In the genomic region with DNA sequence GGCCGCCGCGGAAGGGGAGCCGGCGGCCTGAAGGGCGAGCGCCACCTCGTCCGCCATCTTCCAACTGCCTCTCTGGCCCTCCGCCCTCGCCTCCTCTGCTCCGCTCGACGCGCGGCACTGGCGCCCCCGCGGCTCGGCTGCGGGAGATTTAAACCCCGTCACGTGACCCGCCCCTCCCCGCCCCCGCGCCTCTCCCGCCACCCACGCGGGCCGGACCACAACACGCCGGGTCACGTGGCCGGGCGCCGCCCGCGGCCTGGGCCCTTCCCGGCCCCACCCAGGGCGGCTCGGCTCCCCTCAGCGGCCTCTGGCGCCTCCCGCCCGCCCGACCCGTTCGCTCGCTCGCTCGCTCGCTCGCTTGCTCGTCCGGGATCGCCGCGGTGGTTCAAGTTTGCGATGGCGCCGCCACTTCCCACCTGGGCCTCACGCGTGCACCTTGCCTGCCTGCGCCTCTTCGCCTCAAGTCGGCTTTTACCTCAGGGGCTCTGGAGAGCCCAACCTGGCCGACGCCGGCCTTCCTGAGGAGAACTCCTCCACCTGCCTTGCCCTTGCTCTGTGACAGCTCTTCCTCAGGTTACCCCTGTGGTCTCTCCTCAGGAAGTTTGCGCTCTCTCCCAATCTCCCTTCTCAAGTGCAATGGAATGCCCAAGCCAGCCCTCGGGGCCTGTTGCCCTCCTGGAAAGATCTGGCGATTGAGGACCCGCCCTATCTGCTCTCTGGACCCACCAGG, we compare ENCODE assay signal across 8 mouse cellular contexts. TPM values are rescaled to one million over a fixed set of nuclear protein-coding genes. Genes with fewer than 3 reads are reported as not detected.
DNase-seq lines count a peak whose midpoint lies in the region; ATAC-seq and TF ChIP-seq lines count a peak whose summit lies in the region.

No protein-coding gene starts in this region.

- WGBS in forebrain, embryonic 11.5 days = under 1% methylated on average over 48 of the region's 74 CpGs
- under 1% methylated on average over 64 of the region's 74 CpGs for WGBS in heart, embryonic 16.5 days
- WGBS in liver, embryonic 14.5 days (ENCODE audit: insufficient replicate concordance) = 1% methylated on average over 62 of the region's 74 CpGs
- 1% methylated on average over 61 of the region's 74 CpGs for WGBS in stomach, embryonic 15.5 days

- peaks cover 29% of the 10 kb centered on the region for H3K36me3 ChIP-seq in E14TG2a.4 (ENCODE audit: insufficient read depth, low read length)
- no peaks in the 10 kb centered on the region for H3K36me3 ChIP-seq in forebrain, embryonic 11.5 days (ENCODE audit: control insufficient read depth, insufficient read depth, low read length)
- peaks cover 2% of the 10 kb centered on the region; the same call in 1 of the 2 replicates for H3K36me3 ChIP-seq in heart, embryonic 16.5 days (ENCODE audit: control insufficient read depth, insufficient read depth)
- H3K36me3 ChIP-seq in liver, embryonic 14.5 days (replicated peaks; ENCODE audit: control insufficient read depth, insufficient read depth, low read depth) = peaks cover 16% of the 10 kb centered on the region
- H3K36me3 ChIP-seq in stomach, embryonic 15.5 days = 0 out of 2 replicates have a peak, but pooled peaks cover 3% of the 10 kb centered on the region

- H3K4me2 ChIP-seq in forebrain, embryonic 11.5 days (ENCODE audit: low read depth, low read length, severe bottlenecking) = peak overlapping the region; percentile 75
- peak overlapping the region; percentile 92 for H3K4me2 ChIP-seq in heart, embryonic 16.5 days (ENCODE audit: low read depth, low read length)
- H3K4me2 ChIP-seq in liver, embryonic 14.5 days (ENCODE audit: low read depth) = peak overlapping the region; percentile 91
- H3K4me2 ChIP-seq in stomach, embryonic 15.5 days = peak overlapping the region; percentile 91

- no peak for TF ChIP-seq EP300 in liver, embryonic 14.5 days (IDR thresholded peaks at IDR 0.05; ENCODE audit: low read depth)

- H3K27ac ChIP-seq in forebrain, embryonic 11.5 days (ENCODE audit: low read depth, low read length) = peak overlapping the region; percentile 87
- peak overlapping the region; percentile 93 for H3K27ac ChIP-seq in heart, embryonic 16.5 days (ENCODE audit: low read length)
- H3K27ac ChIP-seq in liver, embryonic 14.5 days = peak overlapping the region; percentile 64
- H3K27ac ChIP-seq in stomach, embryonic 15.5 days = peak overlapping the region; percentile 92

- peak; percentile 78 for DNase-seq in c-Kit-positive CD71-positive TER-119-negative erythroid progenitor cells, embryonic 14.5 days (ENCODE audit: low read depth)
- DNase-seq in forebrain, embryonic 11.5 days (ENCODE audit: low spot score) = peak; percentile 97
- DNase-seq in kidney, postnatal 36 days = peak; percentile 93 to 96
- peak; percentile 83 to 88 (median 84) for DNase-seq in liver, embryonic 14.5 days (ENCODE audit: low read depth in 3 of 3, low spot score in 3 of 3)
- DNase-seq in neural tube, embryonic 10.5 days (ENCODE audit: extremely low spot score, low spot score) = peak; percentile 93

- H3K4me1 ChIP-seq in E14TG2a.4 (replicated peaks; ENCODE audit: low read depth, low read length) = peaks cover 48% of the 10 kb centered on the region
- H3K4me1 ChIP-seq in forebrain, embryonic 11.5 days (replicated peaks; ENCODE audit: control insufficient read depth, insufficient read depth, low read length) = peaks cover 7% of the 10 kb centered on the region
- peaks cover 15% of the 10 kb centered on the region for H3K4me1 ChIP-seq in heart, embryonic 16.5 days (ENCODE audit: control insufficient read depth, insufficient read depth, low read length)
- peaks cover 17 to 18% of the 10 kb centered on the region in 2 experiments for H3K4me1 ChIP-seq in liver, embryonic 14.5 days (replicated peaks; ENCODE audit: control insufficient read depth in 2 of 2, insufficient read depth in 2 of 2, low read length in 1 of 2)
- H3K4me1 ChIP-seq in stomach, embryonic 15.5 days = peaks cover 11% of the 10 kb centered on the region; the same call in 1 of the 2 replicates

- no peak for TF ChIP-seq CTCF in E14TG2a.4 (conservative IDR thresholded peaks at IDR 0.05; ENCODE audit: low read length)
- no peak; the same call in 1 of the 2 replicates for TF ChIP-seq CTCF in liver, embryonic 14.5 days (IDR thresholded peaks at IDR 0.05; ENCODE audit: low read depth)

- no peaks in the 10 kb centered on the region for H3K9me3 ChIP-seq in E14TG2a.4 (ENCODE audit: low read length)
- no peaks in the 10 kb centered on the region for H3K9me3 ChIP-seq in forebrain, embryonic 11.5 days (ENCODE audit: control insufficient read depth, low read length)
- no peaks in the 10 kb centered on the region for H3K9me3 ChIP-seq in heart, embryonic 16.5 days (replicated peaks; ENCODE audit: control insufficient read depth, low read length)
- H3K9me3 ChIP-seq in liver, embryonic 14.5 days (ENCODE audit: control insufficient read depth, low read length) = no peaks in the 10 kb centered on the region
- no peaks in the 10 kb centered on the region for H3K9me3 ChIP-seq in stomach, embryonic 15.5 days

- H3K9ac ChIP-seq in forebrain, embryonic 11.5 days (ENCODE audit: low read length) = peak overlapping the region; percentile 98
- peak overlapping the region; percentile 96 for H3K9ac ChIP-seq in heart, embryonic 16.5 days (ENCODE audit: low read length)
- H3K9ac ChIP-seq in liver, embryonic 14.5 days (replicated peaks) = peak overlapping the region; percentile 91
- peak overlapping the region; percentile 95 for H3K9ac ChIP-seq in stomach, embryonic 15.5 days

- peak overlapping the region; percentile 86 for H3K4me3 ChIP-seq in E14TG2a.4 (replicated peaks; ENCODE audit: low read length)
- H3K4me3 ChIP-seq in forebrain, embryonic 11.5 days (ENCODE audit: low read depth, low read length) = peak overlapping the region; percentile 86
- peak overlapping the region; percentile 81 for H3K4me3 ChIP-seq in heart, embryonic 16.5 days (ENCODE audit: low read length)
- H3K4me3 ChIP-seq in liver, embryonic 14.5 days (ENCODE audit: insufficient read depth in 1 of 2, low read depth in 2 of 2, low read length in 2 of 2) = peak overlapping the region; percentile 79 to 99
- H3K4me3 ChIP-seq in stomach, embryonic 15.5 days (replicated peaks) = peak overlapping the region; percentile 86

- no peaks in the 10 kb centered on the region for H3K27me3 ChIP-seq in E14TG2a.4 (ENCODE audit: insufficient read depth, low read length)
- H3K27me3 ChIP-seq in forebrain, embryonic 11.5 days (ENCODE audit: control insufficient read depth, insufficient read depth, low read length) = no peaks in the 10 kb centered on the region
- H3K27me3 ChIP-seq in heart, embryonic 16.5 days (ENCODE audit: control insufficient read depth, insufficient read depth, low read length) = no peaks in the 10 kb centered on the region
- H3K27me3 ChIP-seq in liver, embryonic 14.5 days (ENCODE audit: control insufficient read depth, insufficient read depth, low read length) = no peaks in the 10 kb centered on the region
- H3K27me3 ChIP-seq in stomach, embryonic 15.5 days (replicated peaks) = no peaks in the 10 kb centered on the region

- peak; percentile 97 for ATAC-seq in forebrain, embryonic 11.5 days (replicated peaks; ENCODE audit: low FRiP score)
- peak; percentile 95 for ATAC-seq in heart, embryonic 16.5 days (replicated peaks; ENCODE audit: extremely low read depth, insufficient read depth, low FRiP score)
- peak; percentile 96 for ATAC-seq in liver, embryonic 14.5 days (ENCODE audit: insufficient read depth)
- ATAC-seq in stomach, embryonic 15.5 days (ENCODE audit: insufficient read depth, low FRiP score, low read depth) = peak; percentile 98

RNA-seq across cellular contexts. Expression of gene Sirt1, which starts 42.4 kb away (rescaled TPM):
- 9.1 and 9.3 TPM in 2 replicates for polyA plus RNA-seq in forebrain, embryonic 11.5 days (2014; fragmentation: Nextera tagmentation; extraction: Ambion mirVana)
- 2.6 and 2.7 TPM in 2 replicates for polyA plus RNA-seq in heart, embryonic 16.5 days (2015; fragmentation: Nextera tagmentation; extraction: Ambion mirVana)
- 5.5 and 8.4 TPM in 2 replicates for polyA plus RNA-seq in liver, embryonic 14.5 days (2012; rRNA removed)
- 3.8 and 4.7 TPM in 2 replicates for polyA plus RNA-seq in liver, embryonic 14.5 days (2014; fragmentation: Nextera tagmentation; extraction: Ambion mirVana)
- 5.2 and 5.5 TPM in 2 replicates for polyA plus RNA-seq in stomach, embryonic 15.5 days (2015; fragmentation: Nextera tagmentation; extraction: Ambion mirVana)

RNA-seq across cellular contexts. Expression of gene Dnajc12, which starts 43.2 kb away (rescaled TPM):
- polyA plus RNA-seq in forebrain, embryonic 11.5 days (2014; fragmentation: Nextera tagmentation; extraction: Ambion mirVana) = 6.4 and 8.7 TPM in 2 replicates
- polyA plus RNA-seq in heart, embryonic 16.5 days (2015; fragmentation: Nextera tagmentation; extraction: Ambion mirVana) = 6.6 and 7.5 TPM in 2 replicates
- polyA plus RNA-seq in liver, embryonic 14.5 days (2012; rRNA removed) = 2.4 and 8.3 TPM in 2 replicates
- polyA plus RNA-seq in liver, embryonic 14.5 days (2014; fragmentation: Nextera tagmentation; extraction: Ambion mirVana) = 16.3 and 20.1 TPM in 2 replicates
- 9.3 and 10.5 TPM in 2 replicates for polyA plus RNA-seq in stomach, embryonic 15.5 days (2015; fragmentation: Nextera tagmentation; extraction: Ambion mirVana)

Comparison
In these comparisons a context has a peak if more than half of its experiments do, and no peak if none do; other contexts are left out.
1. Peak in every context shown above with its lines: DNase-seq, ATAC-seq, H3K4me3 ChIP-seq and H3K27ac ChIP-seq.